Mouse (Mus musculus) midbrain, postnatal 0 days (tissue): ENCODE measurements around the gene Car10. TPM values are rescaled to one million over a fixed set of nuclear protein-coding genes. Genes with fewer than 3 reads are reported as not detected.

ENCODE experiments used
- ATAC-seq: fragments of 200-750 bp; cut with Nextera tagmentation; 2 replicates; pipeline ENCODE4 v1.8.0; 2017; ENCODE audit warnings: moderate number of reproducible peaks, mild to moderate bottlenecking, moderate TSS enrichment, moderate library complexity; ENCODE audit not compliant: low FRiP score
- DNase-seq: peaks from one replicate; pipeline ENCODE4 v3.0.0-alpha.2; 2015; ENCODE audit warnings: low spot score
- H3K27ac ChIP-seq: fragments of 300-500 bp; sonication (generic); 2 replicates; pipeline ENCODE4 v1.5.1; 2014; ENCODE audit warnings: low read depth, mild to moderate bottlenecking, low read length, mixed read lengths
- H3K27me3 ChIP-seq: fragments of 300-500 bp; sonication (generic); 2 replicates; pipeline ENCODE4 v1.6.1; 2014; ENCODE audit warnings: low read length, control low read depth, mixed read lengths; ENCODE audit not compliant: insufficient read depth
- H3K36me3 ChIP-seq: fragments of 300-500 bp; sonication (generic); 2 replicates; pipeline ENCODE4 v1.6.1; 2014; ENCODE audit warnings: low read length, control low read depth, mixed read lengths; ENCODE audit not compliant: insufficient read depth
- H3K4me1 ChIP-seq: fragments of 300-500 bp; sonication (generic); 2 replicates; pipeline ENCODE4 v1.6.1; 2014; ENCODE audit warnings: mild to moderate bottlenecking, control low read depth, antibody characterized with exemption, low read length, mixed read lengths; ENCODE audit not compliant: insufficient read depth
- H3K4me2 ChIP-seq: fragments of 300-500 bp; sonication (generic); 2 replicates; pipeline ENCODE4 v1.6.1; 2014; ENCODE audit warnings: low read depth, mild to moderate bottlenecking, low read length, mixed read lengths; ENCODE audit not compliant: poor library complexity, severe bottlenecking
- H3K4me3 ChIP-seq: fragments of 300-500 bp; sonication (generic); 2 replicates; pipeline ENCODE4 v1.5.1; 2014; ENCODE audit warnings: low read depth, mild to moderate bottlenecking, low read length, moderate library complexity
- H3K9ac ChIP-seq: fragments of 300-500 bp; sonication (generic); replicated peaks from 2 replicates; pipeline ENCODE4 v1.6.1; 2014; ENCODE audit warnings: mild to moderate bottlenecking, low read length, moderate library complexity, mixed read lengths; ENCODE audit not compliant: poor library complexity, severe bottlenecking
- H3K9me3 ChIP-seq: fragments of 300-500 bp; sonication (generic); 2 replicates; pipeline ENCODE4 v1.6.1; 2016; ENCODE audit warnings: low read length, control low read depth
- CTCF ChIP-seq: IDR thresholded peaks from 2 replicates; pipeline ENCODE4 v1.5.1; 2016; ENCODE audit warnings: antibody characterized with exemption, mild to moderate bottlenecking
- WGBS: fragments of 180-500 bp; shearing (Covaris S2); extraction: QIAGEN DNeasy Blood & Tissue Kit; methylation state at CpG from one replicate; pipeline ENCODE4 v1.1.7; 2014; 5-methylcytosine and 5-hydroxymethylcytosine counted together
- polyA plus RNA-seq: library from polyadenylated mRNA; unstranded; fragments of >200 nt; fragmentation: Nextera tagmentation; extraction: Ambion mirVana; gene quantifications from 2 replicates; pipeline ENCODE4 v1.2.1, GENCODE M21; 2015
- total RNA-seq: library from RNA; depleted of rRNA; stranded (reverse); fragments of >200 nt; gene quantifications from 2 replicates; pipeline ENCODE4 v1.2.3, GENCODE M21; 2014

Car10 gene
- total and polyA plus RNA-seq, 2 experiments from 2014 or later = 62.8 to 69.6 TPM

DNA sequence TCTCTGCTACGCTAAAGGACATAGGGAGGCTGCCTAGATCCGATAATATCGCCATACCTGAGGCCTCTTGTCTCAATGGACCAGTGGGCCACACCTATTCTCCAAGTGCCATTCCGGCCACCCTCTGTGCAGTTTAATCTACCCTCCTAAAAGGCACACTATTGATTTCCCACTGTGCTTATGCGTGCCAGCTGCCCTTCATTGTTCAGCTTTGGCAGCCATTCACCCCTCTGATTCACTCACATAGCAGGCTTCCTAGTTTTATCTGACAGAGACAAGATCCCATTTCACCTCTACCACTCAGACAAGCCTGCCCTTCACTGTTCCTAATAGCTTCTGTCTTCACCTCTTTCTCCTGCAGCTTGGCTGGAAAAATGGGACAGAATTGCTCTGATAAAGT is 543.1 kb downstream of the Car10 start:
- ATAC-seq (no peak), DNase-seq (no peak)
- Histone ChIP-seq H3K36me3 (no peaks in the 10 kb centered on the region), H3K27ac (no peak overlapping the region), H3K4me2 (no peak overlapping the region), H3K9ac (no peak overlapping the region), H3K9me3 (no peaks in the 10 kb centered on the region), H3K27me3 (no peaks in the 10 kb centered on the region), H3K4me3 (no peak overlapping the region), H3K4me1 (no peaks in the 10 kb centered on the region)
- no peak for TF ChIP-seq CTCF
- 32% methylated on average over 5 of the region's 5 CpGs for WGBS

DNA sequence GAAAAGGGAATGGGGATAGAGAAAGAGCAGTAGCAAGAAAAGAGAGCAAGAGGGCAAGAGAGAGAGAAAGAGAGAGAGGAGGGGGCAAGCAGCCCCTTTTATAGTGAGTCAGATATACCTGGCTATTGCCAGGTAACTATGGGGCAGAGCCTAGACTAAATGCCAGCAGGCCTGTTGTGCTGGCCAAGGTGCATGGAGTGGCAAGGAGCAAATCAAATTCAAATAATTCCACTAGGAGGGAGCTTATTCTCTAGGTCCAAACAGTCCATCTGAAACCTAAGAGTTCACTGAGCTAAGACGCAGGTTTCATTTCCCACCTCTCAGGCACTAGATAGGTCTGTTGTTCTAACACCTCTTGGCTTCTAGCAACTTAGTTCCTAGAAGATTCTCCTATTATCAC is 544.5 kb downstream of the Car10 start:
- no peaks in the 10 kb centered on the region for H3K27me3 ChIP-seq
- H3K4me1 ChIP-seq = no peaks in the 10 kb centered on the region
- DNase-seq (no peak), ATAC-seq (no peak)
- no peak overlapping the region for H3K4me3 ChIP-seq
- no peak overlapping the region for H3K27ac ChIP-seq
- WGBS = 93% methylated on average over 1 of the region's 1 CpGs
- no peak overlapping the region for H3K9ac ChIP-seq
- H3K4me2 ChIP-seq = no peak overlapping the region
- no peak for TF ChIP-seq CTCF
- no peaks in the 10 kb centered on the region for H3K36me3 ChIP-seq
- H3K9me3 ChIP-seq = no peaks in the 10 kb centered on the region

DNA sequence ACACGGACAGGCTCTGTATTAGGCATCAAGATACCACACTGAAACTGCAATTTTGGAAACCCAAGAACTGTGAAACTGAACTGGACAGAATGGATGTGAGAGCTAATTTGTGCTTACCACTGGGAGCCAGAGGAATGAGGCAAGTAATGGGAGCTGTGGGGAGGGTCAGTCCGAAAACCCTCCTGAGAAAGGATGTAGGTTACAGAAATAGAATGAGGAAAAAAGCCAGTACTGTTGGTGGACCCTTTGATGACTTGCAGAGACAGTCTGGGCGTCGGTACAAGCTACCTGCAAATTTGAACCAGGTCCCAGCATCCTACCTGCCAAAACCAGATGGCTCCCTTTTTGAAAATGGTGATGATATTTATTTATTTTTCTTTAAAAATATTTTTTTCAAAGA is 545.2 kb downstream of the Car10 start:
- H3K36me3 ChIP-seq = no peaks in the 10 kb centered on the region
- TF ChIP-seq CTCF = no peak
- no peak overlapping the region for H3K27ac ChIP-seq
- ATAC-seq (no peak), DNase-seq (no peak)
- no peaks in the 10 kb centered on the region for H3K9me3 ChIP-seq
- H3K4me2 ChIP-seq = no peak overlapping the region
- H3K4me3 ChIP-seq = no peak overlapping the region
- H3K9ac ChIP-seq = no peak overlapping the region
- no peaks in the 10 kb centered on the region for H3K27me3 ChIP-seq
- no peaks in the 10 kb centered on the region for H3K4me1 ChIP-seq
- WGBS = 87% methylated on average over 4 of the region's 4 CpGs

DNA sequence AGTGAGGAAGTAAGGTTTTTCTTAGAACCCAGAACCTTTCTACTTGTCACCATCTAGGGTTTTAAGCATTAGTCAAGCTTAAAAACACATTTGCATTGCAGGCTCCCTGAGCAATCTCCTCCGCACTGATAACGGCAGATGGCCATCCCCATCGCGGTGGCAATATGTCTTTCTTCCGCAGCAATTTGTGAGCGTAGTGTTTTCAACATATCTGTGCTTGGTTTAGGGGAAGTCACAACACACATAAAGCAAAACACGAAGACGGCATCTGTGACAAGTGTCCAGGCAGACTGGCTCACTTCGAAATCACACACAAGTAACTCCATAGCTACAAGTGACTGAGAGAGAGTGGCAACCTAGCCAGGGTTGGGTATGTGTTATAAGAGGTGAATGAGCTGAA is 545.6 kb downstream of the Car10 start:
- ATAC-seq (no peak), DNase-seq (no peak)
- no peak overlapping the region for H3K27ac ChIP-seq
- no peak overlapping the region for H3K4me3 ChIP-seq
- H3K9me3 ChIP-seq = no peaks in the 10 kb centered on the region
- WGBS = 94% methylated on average over 9 of the region's 9 CpGs
- no peaks in the 10 kb centered on the region for H3K4me1 ChIP-seq
- no peak overlapping the region for H3K4me2 ChIP-seq
- H3K9ac ChIP-seq = no peak overlapping the region
- TF ChIP-seq CTCF = no peak
- no peaks in the 10 kb centered on the region for H3K27me3 ChIP-seq
- H3K36me3 ChIP-seq = no peaks in the 10 kb centered on the region

DNA sequence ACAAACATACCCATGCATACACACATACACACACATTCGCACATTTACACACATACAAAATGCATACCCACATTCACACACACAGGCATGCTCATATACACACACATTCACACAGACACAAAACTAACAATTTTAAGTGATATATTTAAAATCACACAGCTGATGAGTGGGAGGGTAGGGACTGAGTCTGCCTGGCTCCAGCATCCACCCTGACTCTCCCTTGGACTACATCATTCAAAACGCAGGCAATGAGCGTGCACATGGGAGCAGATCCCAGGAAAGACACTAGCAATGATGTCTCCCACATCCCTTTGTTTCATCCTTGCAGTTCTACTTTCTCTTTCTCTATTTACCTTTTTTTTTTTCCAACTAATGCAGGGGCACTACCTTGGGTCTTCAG is 548.4 kb downstream of the Car10 start:
- Histone ChIP-seq H3K27me3 (no peaks in the 10 kb centered on the region), H3K9ac (no peak overlapping the region), H3K27ac (no peak overlapping the region), H3K4me1 (no peaks in the 10 kb centered on the region), H3K36me3 (no peaks in the 10 kb centered on the region), H3K4me3 (no peak overlapping the region), H3K9me3 (no peaks in the 10 kb centered on the region), H3K4me2 (no peak overlapping the region)
- no peak for ATAC-seq
- no peak for TF ChIP-seq CTCF
- 94% methylated on average over 3 of the region's 3 CpGs for WGBS
- DNase-seq = no peak
